Mouse (Mus musculus) neural tube, embryonic 11.5 days (tissue): ENCODE results near the gene Arhgef40. TPM values are rescaled to one million over a fixed set of nuclear protein-coding genes. Genes with fewer than 3 reads are reported as not detected.

Source experiments
- ATAC-seq: fragments of 200-750 bp; cut with Nextera tagmentation; 2 replicates; pipeline ENCODE4 v1.8.0; 2017; ENCODE audit warnings: moderate number of reproducible peaks, mild to moderate bottlenecking, moderate TSS enrichment, moderate library complexity; ENCODE audit not compliant: insufficient read depth, low FRiP score, low TSS enrichment
- DNase-seq: peaks from one replicate; pipeline ENCODE4 v3.0.0-alpha.2; 2015; ENCODE audit warnings: low spot score
- H3K27ac ChIP-seq: fragments of 300-500 bp; sonication (generic); 2 replicates; pipeline ENCODE4 v1.5.1; 2014; ENCODE audit warnings: low read depth, mild to moderate bottlenecking, low read length
- H3K27me3 ChIP-seq: fragments of 300-500 bp; sonication (generic); 2 replicates; pipeline ENCODE4 v1.6.1; 2014; ENCODE audit warnings: mild to moderate bottlenecking, low read length, mixed read lengths; ENCODE audit not compliant: control insufficient read depth, insufficient read depth
- H3K36me3 ChIP-seq: fragments of 300-500 bp; sonication (generic); 2 replicates; pipeline ENCODE4 v1.6.1; 2014; ENCODE audit warnings: mild to moderate bottlenecking, low read length, moderate library complexity, mixed read lengths; ENCODE audit not compliant: control insufficient read depth, insufficient read depth
- H3K4me1 ChIP-seq: fragments of 300-500 bp; sonication (generic); 2 replicates; pipeline ENCODE4 v1.6.1; 2014; ENCODE audit warnings: low read length, mixed read lengths; ENCODE audit not compliant: control insufficient read depth, insufficient read depth
- H3K4me2 ChIP-seq: fragments of 300-500 bp; sonication (generic); 2 replicates; pipeline ENCODE4 v1.6.1; 2014; ENCODE audit warnings: low read depth, mild to moderate bottlenecking, moderate library complexity
- H3K4me3 ChIP-seq: fragments of 300-500 bp; sonication (generic); 2 replicates; pipeline ENCODE4 v1.5.1; 2014; ENCODE audit warnings: low read depth, low read length
- H3K9ac ChIP-seq: fragments of 300-500 bp; sonication (generic); 2 replicates; pipeline ENCODE4 v1.6.1; 2014; ENCODE audit warnings: mild to moderate bottlenecking, low read length
- H3K9me3 ChIP-seq: fragments of 300-500 bp; sonication (generic); 2 replicates; pipeline ENCODE4 v1.6.1; 2016; ENCODE audit warnings: low read length; ENCODE audit not compliant: control insufficient read depth
- WGBS: fragments of 180-500 bp; shearing (Covaris S2); extraction: QIAGEN DNeasy Blood & Tissue Kit; methylation state at CpG from one replicate; pipeline ENCODE4 v1.1.7; 2014; 5-methylcytosine and 5-hydroxymethylcytosine counted together
- polyA plus RNA-seq: library from polyadenylated mRNA; unstranded; fragments of >200 nt; fragmentation: Nextera tagmentation; extraction: Ambion mirVana; gene quantifications from 2 replicates; pipeline ENCODE4 v1.2.1, GENCODE M21; 2014

Gene Arhgef40
- polyA plus RNA-seq, 1 experiment from 2014 or later = 77.2 TPM

DNA sequence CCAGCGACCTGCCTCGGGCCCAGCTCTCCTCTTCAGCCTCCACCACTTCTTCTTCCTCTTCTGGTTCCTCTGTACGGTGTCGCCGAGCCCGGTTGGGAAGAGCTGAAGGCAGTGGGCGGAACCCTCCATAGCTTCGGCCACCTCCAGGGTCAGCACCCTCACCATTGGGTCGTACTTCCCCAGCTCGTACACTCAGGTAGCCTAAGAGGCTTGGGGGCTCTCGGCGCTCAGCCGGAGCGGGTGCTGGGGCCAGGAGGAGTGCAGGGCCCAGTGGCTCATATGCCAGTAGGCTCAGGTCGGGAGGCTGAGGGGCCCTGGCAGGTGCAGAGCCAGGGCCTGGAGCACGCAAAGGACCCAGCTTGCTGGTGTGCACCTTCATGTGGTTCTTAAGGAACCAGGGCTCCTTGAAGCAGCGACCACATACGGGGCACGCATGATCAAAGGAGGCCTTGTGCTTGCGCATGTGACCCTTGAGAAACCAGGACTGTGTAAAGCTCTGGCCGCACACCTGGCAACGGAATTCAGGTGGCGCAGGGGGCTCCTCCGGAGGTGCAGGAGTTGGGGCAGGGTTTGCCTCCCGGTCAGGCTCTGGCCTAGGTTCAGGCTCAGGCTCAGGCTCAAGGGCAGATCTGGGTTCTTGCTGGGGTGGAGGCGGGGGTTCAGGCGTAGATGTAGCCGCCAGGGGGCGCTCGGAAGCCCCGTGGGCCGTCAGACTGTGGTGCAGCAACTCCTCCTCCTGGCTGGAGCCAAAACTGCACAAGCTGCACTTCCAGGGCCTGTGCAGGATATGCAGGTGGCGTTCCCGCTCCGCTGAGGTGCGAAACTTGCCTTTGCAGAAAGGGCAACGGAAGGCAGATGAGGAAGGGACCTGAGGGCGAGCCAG is 24.0 kb downstream of the Arhgef40 start:
- ATAC-seq (peak; percentile 8; the same call in 1 of the 2 replicates), DNase-seq (peak; percentile 91)
- Histone ChIP-seq H3K9ac (peak overlapping the region; percentile 39; the same call in 1 of the 2 replicates), H3K4me1 (peaks cover 54% of the 10 kb centered on the region), H3K36me3 (peaks cover 23% of the 10 kb centered on the region), H3K4me2 (peak overlapping the region; percentile 47), H3K9me3 (no peaks in the 10 kb centered on the region), H3K27me3 (no peaks in the 10 kb centered on the region), H3K27ac (peak overlapping the region; percentile 24; the same call in 1 of the 2 replicates), H3K4me3 (peak overlapping the region; percentile 28; the same call in 1 of the 2 replicates)
- WGBS = 58% methylated on average over 38 of the region's 38 CpGs

DNA sequence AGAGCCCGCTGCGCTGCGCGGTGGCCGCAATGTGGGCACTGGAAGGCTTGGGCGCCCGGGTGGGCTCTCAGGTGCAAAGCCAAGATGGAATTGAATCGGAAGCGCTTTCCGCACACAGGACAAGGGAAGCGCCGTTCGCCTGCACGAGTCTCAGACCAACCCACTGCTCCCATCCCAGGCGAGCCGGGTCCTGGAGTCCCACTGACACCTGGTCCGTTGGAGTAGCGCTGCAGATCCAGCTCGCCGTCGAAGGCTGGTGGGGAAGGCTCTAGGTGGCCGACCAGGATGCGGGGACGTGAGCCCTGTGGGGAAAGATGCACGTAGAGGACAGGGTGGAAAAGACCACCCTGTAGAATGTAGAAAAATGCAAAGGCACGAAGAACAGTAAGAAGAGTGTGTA is 24.8 kb downstream of the Arhgef40 start:
- Histone ChIP-seq H3K9me3 (no peaks in the 10 kb centered on the region), H3K4me3 (peak overlapping the region; percentile 28), H3K27ac (peak overlapping the region; percentile 24; the same call in 1 of the 2 replicates), H3K9ac (peak overlapping the region; percentile 39; the same call in 1 of the 2 replicates), H3K36me3 (peaks cover 23% of the 10 kb centered on the region), H3K27me3 (no peaks in the 10 kb centered on the region), H3K4me2 (peak overlapping the region; percentile 47), H3K4me1 (peaks cover 50% of the 10 kb centered on the region)
- WGBS = 43% methylated on average over 26 of the region's 26 CpGs
- DNase-seq (no peak), ATAC-seq (no peak)

DNA sequence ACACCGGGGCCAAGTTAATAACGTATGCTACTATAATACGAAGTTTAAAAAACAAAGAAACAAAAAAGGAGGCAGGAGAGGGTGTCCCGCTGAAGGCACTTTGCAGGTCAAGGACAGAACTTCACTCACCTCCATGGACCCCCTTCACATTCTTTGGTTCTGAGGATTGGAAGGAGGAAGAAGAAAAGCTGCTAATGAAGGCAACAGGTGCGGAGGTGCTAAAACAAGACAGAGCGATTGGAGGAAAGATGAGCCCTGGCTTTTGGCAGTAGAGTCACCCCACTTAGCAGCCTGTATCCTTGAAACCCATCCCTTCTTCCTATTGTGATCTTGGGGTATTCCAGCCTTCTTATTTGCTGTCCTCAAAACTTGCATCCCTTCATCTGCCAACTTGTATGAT is 25.3 kb downstream of the Arhgef40 start:
- Histone ChIP-seq H3K4me3 (peak overlapping the region; percentile 28), H3K27ac (peak overlapping the region; percentile 97), H3K9ac (peak overlapping the region; percentile 69), H3K27me3 (no peaks in the 10 kb centered on the region), H3K4me2 (peak overlapping the region; percentile 47), H3K36me3 (peaks cover 23% of the 10 kb centered on the region), H3K9me3 (no peaks in the 10 kb centered on the region), H3K4me1 (peaks cover 45% of the 10 kb centered on the region)
- DNase-seq (no peak), ATAC-seq (no peak)
- WGBS = 49% methylated on average over 6 of the region's 6 CpGs

DNA sequence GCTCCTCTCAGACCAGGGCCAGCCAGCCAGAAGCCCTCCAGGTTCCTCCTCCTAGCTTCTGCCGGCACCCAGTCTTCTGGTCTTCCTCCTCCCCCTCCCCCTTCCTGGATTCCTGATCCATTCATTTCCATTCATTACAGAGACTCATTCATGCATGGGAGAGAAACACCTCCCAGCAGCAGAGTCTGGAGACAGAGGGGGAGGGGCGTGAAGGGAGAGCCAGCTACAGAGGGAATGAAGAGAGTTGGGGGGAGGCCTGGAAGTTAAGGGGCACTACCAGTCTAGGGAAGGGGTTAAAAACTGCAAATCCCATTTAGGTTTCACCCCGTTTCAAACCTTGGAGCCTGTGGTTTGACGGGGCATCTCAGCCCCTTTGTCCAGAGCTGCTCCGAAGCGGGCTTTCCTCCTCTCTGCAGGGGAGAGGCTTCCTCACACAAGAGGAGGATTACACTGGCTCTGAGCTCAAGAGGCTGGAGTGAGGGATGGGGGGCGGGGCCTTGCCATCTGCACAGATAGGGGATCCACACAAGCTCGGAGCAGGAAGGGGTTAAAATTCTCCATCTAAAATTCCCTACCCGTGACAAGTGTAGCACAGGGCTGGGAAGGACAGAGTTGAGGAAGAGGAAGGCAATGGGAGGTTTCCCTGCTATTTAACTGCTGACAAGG is 26.1 kb downstream of the Arhgef40 start:
- Histone ChIP-seq H3K9me3 (no peaks in the 10 kb centered on the region), H3K4me1 (peaks cover 46% of the 10 kb centered on the region), H3K9ac (peak overlapping the region; percentile 69), H3K27me3 (no peaks in the 10 kb centered on the region), H3K4me3 (peak overlapping the region; percentile 28), H3K27ac (peak overlapping the region; percentile 97), H3K4me2 (peak overlapping the region; percentile 47), H3K36me3 (peaks cover 18% of the 10 kb centered on the region)
- WGBS = under 1% methylated on average over 9 of the region's 9 CpGs
- DNase-seq (peak; percentile 90), ATAC-seq (peak; percentile 81)

DNA sequence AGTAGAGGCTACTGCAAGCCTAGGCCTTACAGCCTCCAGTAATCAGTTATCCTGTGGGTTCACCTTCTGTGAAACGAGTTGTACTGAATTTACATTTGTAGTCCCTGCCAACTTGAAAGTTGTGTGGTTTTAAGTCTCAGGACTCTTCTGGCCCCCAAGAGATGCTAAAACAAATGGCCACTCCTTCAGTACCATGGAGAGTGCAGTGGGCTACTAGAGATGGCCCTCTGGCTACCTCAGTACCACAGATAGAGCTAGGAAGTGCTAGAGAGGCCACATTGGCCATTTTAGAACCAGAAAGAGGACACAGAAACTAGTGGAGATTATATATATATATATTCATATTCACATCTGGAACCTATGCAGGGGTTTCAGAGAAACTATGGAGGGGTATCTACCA is 27.2 kb downstream of the Arhgef40 start:
- H3K36me3 ChIP-seq = peaks cover 11% of the 10 kb centered on the region
- H3K27me3 ChIP-seq = no peaks in the 10 kb centered on the region
- H3K4me2 ChIP-seq = peak overlapping the region; percentile 26
- 0 out of 2 replicates have a peak overlapping the region, but pooled peaks have one; percentile 13 for H3K4me3 ChIP-seq
- 67% methylated on average over 1 of the region's 1 CpGs for WGBS
- H3K9ac ChIP-seq = no peak overlapping the region
- ATAC-seq (no peak), DNase-seq (no peak)
- no peaks in the 10 kb centered on the region for H3K9me3 ChIP-seq
- peak overlapping the region; percentile 100 for H3K27ac ChIP-seq
- H3K4me1 ChIP-seq = peaks cover 55% of the 10 kb centered on the region

DNA sequence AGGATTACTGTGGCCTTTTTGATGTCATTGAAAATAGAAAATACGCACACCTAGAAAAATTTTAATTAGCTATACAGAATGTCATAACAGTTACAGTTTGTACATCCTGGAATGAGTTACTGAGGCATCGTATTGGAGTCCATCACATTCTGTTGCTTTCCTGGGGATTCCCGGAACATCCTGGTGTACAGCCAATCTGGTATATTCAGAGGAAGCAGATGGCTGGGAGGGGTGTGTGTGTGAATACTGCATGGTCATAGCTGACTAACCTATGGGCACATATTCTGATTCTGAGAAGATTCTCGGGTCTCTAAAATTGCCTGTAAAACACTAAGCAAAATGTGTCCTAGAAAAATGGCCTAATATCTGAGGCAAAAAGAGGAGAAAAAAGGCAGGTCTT is 27.6 kb downstream of the Arhgef40 start:
- no peak for ATAC-seq
- DNase-seq = no peak
- H3K9me3 ChIP-seq = no peaks in the 10 kb centered on the region
- peak overlapping the region; percentile 100 for H3K27ac ChIP-seq
- 68% methylated on average over 4 of the region's 4 CpGs for WGBS
- peaks cover 9% of the 10 kb centered on the region for H3K36me3 ChIP-seq
- H3K4me2 ChIP-seq = peak overlapping the region; percentile 51
- H3K4me1 ChIP-seq = peaks cover 56% of the 10 kb centered on the region
- 0 out of 2 replicates have a peak overlapping the region, but pooled peaks have one; percentile 13 for H3K4me3 ChIP-seq
- H3K9ac ChIP-seq = no peak overlapping the region; the same call in 1 of the 2 replicates
- H3K27me3 ChIP-seq = no peaks in the 10 kb centered on the region

DNA sequence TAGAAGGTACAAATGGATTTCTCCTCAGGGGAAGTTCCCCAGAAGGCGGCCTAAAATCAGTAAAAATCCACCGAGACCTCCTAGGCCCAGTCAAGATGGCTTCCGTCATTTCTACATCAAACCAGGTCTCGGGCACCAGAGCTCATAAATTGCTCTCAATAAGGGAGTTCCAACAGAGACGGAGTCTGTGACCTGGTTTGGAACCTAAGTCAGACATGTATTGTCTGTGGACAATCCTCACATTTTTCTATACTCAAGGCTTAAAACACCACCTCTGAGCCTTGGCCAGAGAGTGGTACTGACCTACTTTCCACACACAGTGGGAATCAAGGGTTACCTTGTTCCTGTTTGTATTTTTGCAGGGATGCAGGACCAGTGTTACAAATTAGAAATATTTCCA is 28.0 kb downstream of the Arhgef40 start:
- H3K4me2 ChIP-seq = peak overlapping the region; percentile 51
- WGBS = 58% methylated on average over 5 of the region's 5 CpGs

DNA sequence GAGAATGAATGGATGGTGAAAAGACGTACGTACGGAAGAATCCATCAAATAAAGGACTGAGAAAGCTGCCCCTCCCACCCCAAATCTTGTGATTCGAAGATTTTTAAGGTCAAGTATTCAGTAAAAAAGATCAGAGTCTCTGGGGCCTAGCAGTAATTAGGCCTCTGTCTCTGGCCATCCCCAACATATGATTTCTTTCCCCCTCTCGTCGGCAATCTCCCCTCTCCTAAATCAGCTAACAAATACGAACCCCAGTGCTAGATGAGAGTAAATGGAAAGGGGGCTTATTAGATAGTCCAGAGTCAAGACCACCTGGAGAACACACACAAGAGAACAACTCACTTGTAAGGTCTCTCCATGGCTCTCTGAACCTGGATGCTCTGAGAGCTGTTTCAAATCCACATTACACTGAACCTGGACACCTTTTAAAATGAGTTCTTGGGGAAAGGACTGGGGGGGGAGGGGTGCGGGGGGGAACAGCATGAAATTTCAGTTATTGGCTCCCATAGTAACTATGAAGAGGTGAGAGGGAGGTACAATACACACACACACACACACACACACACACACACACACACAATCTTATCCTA is 28.6 kb downstream of the Arhgef40 start:
- Histone ChIP-seq H3K9ac (peak overlapping the region; percentile 97), H3K27ac (peak overlapping the region; percentile 100), H3K27me3 (no peaks in the 10 kb centered on the region), H3K9me3 (no peaks in the 10 kb centered on the region), H3K4me3 (peak overlapping the region; percentile 82), H3K36me3 (peaks cover 6% of the 10 kb centered on the region), H3K4me2 (peak overlapping the region; percentile 51), H3K4me1 (peaks cover 56% of the 10 kb centered on the region)
- DNase-seq (no peak), ATAC-seq (no peak)
- 31% methylated on average over 8 of the region's 8 CpGs for whole genome bisulfite sequencing

More for the DNA sequence above, 28.0 kb downstream of the Arhgef40 start:
- H3K27ac ChIP-seq = peak overlapping the region; percentile 100
- H3K27me3 ChIP-seq = no peaks in the 10 kb centered on the region
- DNase-seq (no peak), ATAC-seq (no peak)
- H3K4me3 ChIP-seq = peak overlapping the region; percentile 82
- H3K4me1 ChIP-seq = peaks cover 56% of the 10 kb centered on the region
- peak overlapping the region; percentile 97 for H3K9ac ChIP-seq
- H3K9me3 ChIP-seq = no peaks in the 10 kb centered on the region
- peaks cover 7% of the 10 kb centered on the region for H3K36me3 ChIP-seq
